Mouse (Mus musculus) stomach, embryonic 16.5 days (tissue): ENCODE measurements around the gene Specc1. TPM values are rescaled to one million over a fixed set of nuclear protein-coding genes. Genes with fewer than 3 reads are reported as not detected.

Source experiments
- ATAC-seq: fragments of 200-750 bp; cut with Nextera tagmentation; 2 replicates; pipeline ENCODE4 v1.8.0; 2017; ENCODE audit warnings: moderate number of reproducible peaks, moderate TSS enrichment; ENCODE audit not compliant: insufficient read depth, low FRiP score
- H3K27ac ChIP-seq: fragments of 300-500 bp; sonication (generic); 2 replicates; pipeline ENCODE4 v1.5.1; 2014; ENCODE audit warnings: low read length
- H3K27me3 ChIP-seq: fragments of 300-500 bp; sonication (generic); 2 replicates; pipeline ENCODE4 v1.6.1; 2014; ENCODE audit warnings: low read length, control low read depth, mixed read lengths; ENCODE audit not compliant: control insufficient read depth, insufficient read depth
- H3K36me3 ChIP-seq: fragments of 300-500 bp; sonication (generic); 2 replicates; pipeline ENCODE4 v1.6.1; 2014; ENCODE audit warnings: low read length; ENCODE audit not compliant: control insufficient read depth, insufficient read depth
- H3K4me1 ChIP-seq: fragments of 300-500 bp; sonication (generic); 2 replicates; pipeline ENCODE4 v1.6.1; 2014; ENCODE audit warnings: low read length, control low read depth, mixed read lengths; ENCODE audit not compliant: control insufficient read depth, insufficient read depth
- H3K4me2 ChIP-seq: fragments of 300-500 bp; sonication (generic); 2 replicates; pipeline ENCODE4 v1.6.1; 2014; ENCODE audit warnings: low read depth, low read length, mixed read lengths
- H3K4me3 ChIP-seq: fragments of 300-500 bp; sonication (generic); replicated peaks from 2 replicates; pipeline ENCODE4 v1.5.1; 2014; ENCODE audit warnings: mild to moderate bottlenecking, low read length
- H3K9ac ChIP-seq: fragments of 300-500 bp; sonication (generic); 2 replicates; pipeline ENCODE4 v1.6.1; 2014; ENCODE audit warnings: low read length
- H3K9me3 ChIP-seq: fragments of 300-500 bp; sonication (generic); replicated peaks from 2 replicates; pipeline ENCODE4 v1.6.1; 2016; ENCODE audit warnings: low read length, control low read depth; ENCODE audit not compliant: control insufficient read depth
- WGBS: fragments of 180-500 bp; shearing (Covaris S2); extraction: QIAGEN DNeasy Blood & Tissue Kit; methylation state at CpG from one replicate; pipeline ENCODE4 v1.1.7; 2014; 5-methylcytosine and 5-hydroxymethylcytosine counted together
- polyA plus RNA-seq: library from polyadenylated mRNA; unstranded; fragments of >200 nt; fragmentation: Nextera tagmentation; extraction: Ambion mirVana; gene quantifications from 2 replicates; pipeline ENCODE4 v1.2.1, GENCODE M21; 2015

Specc1 gene
- polyA plus RNA-seq, 1 experiment from 2014 or later = 7.7 TPM

DNA sequence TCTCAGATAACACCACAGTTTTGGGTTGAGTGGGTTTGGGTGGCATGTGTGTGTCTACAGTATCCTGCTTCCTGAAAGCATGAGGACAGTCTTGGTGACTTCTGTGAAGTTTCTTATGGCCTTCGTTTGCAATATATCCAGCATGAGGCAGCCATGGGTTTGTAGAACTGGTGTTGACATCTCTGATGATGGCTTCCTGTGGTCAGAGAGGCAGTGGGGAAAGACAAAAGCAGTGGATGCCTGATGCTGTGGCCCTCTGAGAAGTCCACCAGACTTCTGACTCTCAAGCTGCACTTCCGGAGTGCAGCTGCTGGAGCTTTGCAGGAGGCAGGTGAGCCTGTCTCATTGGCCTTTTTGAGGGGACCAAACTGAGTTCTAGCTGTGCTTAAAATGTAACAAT lies 60.4 kb downstream of the Specc1 start:
- Histone ChIP-seq H3K36me3 (no peaks in the 10 kb centered on the region), H3K4me2 (no peak overlapping the region), H3K27me3 (no peaks in the 10 kb centered on the region), H3K9ac (no peak overlapping the region), H3K27ac (no peak overlapping the region), H3K4me1 (no peaks in the 10 kb centered on the region), H3K9me3 (no peaks in the 10 kb centered on the region), H3K4me3 (no peak overlapping the region)
- whole genome bisulfite sequencing = 82% methylated on average over 2 of the region's 2 CpGs
- ATAC-seq = no peak

DNA sequence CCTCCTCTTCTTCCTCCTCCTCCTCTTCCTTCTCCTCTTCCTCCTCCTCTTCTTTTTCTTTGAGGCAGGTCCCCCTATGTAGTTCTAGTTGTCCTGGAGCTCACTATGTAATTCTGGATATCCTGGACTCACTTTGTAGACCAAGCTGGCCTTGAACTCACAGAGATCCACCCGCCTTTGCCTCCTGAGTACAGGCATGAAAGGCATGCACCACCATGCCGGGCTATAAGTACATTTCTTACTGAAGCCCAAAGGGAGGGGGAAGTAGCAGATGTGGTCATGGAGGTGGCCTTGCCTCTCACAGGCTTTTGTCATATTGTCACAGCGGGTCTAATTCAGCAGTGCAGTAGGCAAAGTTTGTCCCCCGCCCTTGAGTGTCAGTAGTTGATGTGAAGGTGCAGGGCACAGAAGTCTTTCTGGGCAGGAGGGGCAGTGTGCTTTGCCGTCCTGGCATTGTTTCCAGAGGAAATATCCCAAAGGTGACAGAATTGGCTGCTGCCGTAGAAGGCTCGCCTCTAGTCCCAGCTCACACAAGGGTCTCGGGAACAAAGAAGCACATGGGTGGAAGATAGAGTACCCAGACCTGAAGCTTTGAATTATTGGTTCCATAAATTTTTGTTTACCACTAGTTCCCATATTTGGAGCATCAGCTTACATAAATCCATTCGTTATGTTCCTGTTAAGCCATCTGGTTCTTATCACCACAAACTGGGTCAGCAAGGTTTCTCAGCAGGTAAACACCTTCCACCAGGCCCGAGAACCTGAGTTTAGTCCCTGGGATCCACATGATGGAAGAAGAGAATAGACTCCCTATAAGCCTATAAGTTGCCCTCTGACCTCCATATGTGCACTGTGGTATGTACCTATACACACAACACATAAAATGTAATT lies 62.0 kb downstream of the Specc1 start:
- WGBS = 64% methylated on average over 10 of the region's 10 CpGs
- ATAC-seq = no peak
- no peak overlapping the region for H3K4me2 ChIP-seq

DNA sequence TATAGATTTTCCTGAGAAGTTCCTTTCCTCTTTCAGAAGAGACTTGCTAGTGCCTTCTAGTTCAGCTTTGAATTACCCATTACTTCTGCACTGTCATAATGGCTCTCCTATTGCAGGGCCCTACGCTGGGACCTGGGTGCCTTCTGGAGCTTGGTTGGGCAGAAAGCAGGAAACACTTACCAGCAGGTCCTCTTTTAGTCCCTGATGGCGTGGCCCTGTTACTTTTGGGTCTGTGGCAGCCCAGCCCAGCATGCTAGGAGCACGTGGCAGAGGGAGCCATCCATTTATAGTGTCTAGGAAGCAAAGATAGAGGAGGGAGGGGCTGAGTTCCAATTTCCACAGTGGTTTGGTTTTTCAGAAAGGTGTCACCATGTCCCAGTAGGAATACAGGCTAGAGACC lies 63.3 kb downstream of the Specc1 start:
- Histone ChIP-seq H3K4me1 (no peaks in the 10 kb centered on the region), H3K9ac (no peak overlapping the region), H3K27me3 (no peaks in the 10 kb centered on the region), H3K4me3 (no peak overlapping the region), H3K36me3 (no peaks in the 10 kb centered on the region), H3K9me3 (no peaks in the 10 kb centered on the region), H3K27ac (no peak overlapping the region), H3K4me2 (no peak overlapping the region)
- WGBS = 63% methylated on average over 3 of the region's 3 CpGs
- ATAC-seq = no peak

More for the DNA sequence above, 62.0 kb downstream of the Specc1 start:
- H3K36me3 ChIP-seq = no peaks in the 10 kb centered on the region
- H3K27me3 ChIP-seq = no peaks in the 10 kb centered on the region
- H3K9me3 ChIP-seq = no peaks in the 10 kb centered on the region
- no peak overlapping the region for H3K4me3 ChIP-seq
- no peak overlapping the region for H3K9ac ChIP-seq
- H3K27ac ChIP-seq = no peak overlapping the region
- H3K4me1 ChIP-seq = no peaks in the 10 kb centered on the region

DNA sequence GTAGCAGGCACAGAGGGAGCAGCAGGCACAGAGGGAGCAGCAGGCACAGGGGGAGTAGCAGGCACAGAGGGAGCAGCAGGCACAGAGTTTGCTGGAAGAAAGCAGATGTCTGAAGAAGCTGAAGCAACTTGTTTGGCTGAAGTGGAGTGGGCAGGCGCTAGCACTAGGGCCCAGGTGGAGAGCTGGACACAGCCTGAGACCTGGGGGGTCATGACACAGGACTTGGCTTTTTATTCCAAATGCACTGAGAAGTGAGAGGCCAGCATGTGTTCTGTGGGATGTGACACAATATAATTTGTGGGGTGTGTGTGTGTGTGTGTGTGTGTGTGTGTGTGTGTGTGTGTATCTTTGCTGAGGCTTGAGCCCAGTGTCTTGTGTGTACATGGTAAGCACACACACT lies 64.3 kb downstream of the Specc1 start:
- H3K9ac ChIP-seq = no peak overlapping the region

DNA sequence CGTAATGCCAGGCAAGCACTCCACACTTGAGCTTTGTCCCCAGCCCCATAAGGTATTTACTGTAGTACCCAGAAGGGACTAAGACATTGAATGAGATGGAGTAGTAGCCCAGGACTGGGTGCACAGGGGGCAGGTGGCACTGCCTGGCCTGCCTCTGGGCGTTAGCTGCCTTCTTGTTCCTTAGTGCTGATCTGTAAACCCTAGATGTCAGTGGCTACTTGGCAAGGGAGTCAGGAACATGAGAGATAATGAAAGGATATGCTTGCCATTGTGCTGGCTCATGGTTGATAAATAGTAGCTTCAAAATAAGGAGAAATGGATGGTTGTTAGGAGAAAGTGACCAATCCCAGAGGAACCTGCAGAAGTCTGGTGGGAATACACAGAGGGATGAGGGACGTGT lies 65.5 kb downstream of the Specc1 start:
- Histone ChIP-seq H3K4me2 (no peak overlapping the region), H3K4me1 (no peaks in the 10 kb centered on the region), H3K9me3 (no peaks in the 10 kb centered on the region), H3K9ac (no peak overlapping the region), H3K27me3 (no peaks in the 10 kb centered on the region), H3K27ac (no peak overlapping the region), H3K4me3 (no peak overlapping the region), H3K36me3 (no peaks in the 10 kb centered on the region)
- no peak for ATAC-seq
- WGBS = 85% methylated on average over 3 of the region's 3 CpGs

More for the DNA sequence above, 64.3 kb downstream of the Specc1 start:
- no peak for ATAC-seq
- H3K36me3 ChIP-seq = no peaks in the 10 kb centered on the region
- H3K4me1 ChIP-seq = no peaks in the 10 kb centered on the region
- no peak overlapping the region for H3K4me3 ChIP-seq
- 69% methylated on average over 1 of the region's 1 CpGs for WGBS
- H3K27ac ChIP-seq = no peak overlapping the region
- H3K27me3 ChIP-seq = no peaks in the 10 kb centered on the region
- no peaks in the 10 kb centered on the region for H3K9me3 ChIP-seq
- no peak overlapping the region for H3K4me2 ChIP-seq

DNA sequence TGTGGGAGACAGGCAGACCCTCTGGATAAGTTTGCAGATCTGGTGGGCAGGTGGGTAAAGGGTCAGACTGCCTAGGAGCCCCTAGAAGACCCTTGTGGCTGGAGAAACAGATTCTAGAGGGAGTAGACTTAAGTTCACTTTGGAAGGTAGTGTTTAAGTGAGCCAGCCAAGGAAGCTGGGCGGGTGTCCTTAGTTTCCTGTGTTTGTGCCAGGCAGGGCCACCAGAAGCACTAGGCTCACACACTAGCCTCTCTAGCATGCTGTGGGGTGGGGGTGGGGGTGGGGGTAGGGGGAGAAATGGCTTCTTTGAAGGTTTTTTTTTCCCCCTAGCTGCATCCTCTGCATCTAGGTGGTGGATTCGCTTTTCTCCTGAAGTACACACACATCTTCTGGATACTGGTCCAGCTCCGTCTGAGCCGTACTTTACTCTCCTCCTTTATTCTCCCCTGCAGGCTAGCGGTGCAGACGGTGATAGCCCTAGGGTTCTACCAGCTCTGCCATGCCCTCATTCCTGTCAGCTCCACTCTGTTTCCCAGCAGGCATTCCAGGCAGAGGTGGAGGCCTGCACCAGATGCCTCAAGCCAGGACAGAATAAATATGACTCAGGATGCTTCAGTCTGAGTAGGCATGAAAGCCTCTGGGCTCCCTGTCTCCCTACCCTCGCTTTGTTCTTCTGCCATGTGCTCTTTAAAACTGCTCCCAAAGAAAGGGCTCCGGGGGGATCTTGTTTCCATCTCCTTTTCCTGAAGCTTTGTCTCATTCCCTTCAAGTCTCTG lies 66.3 kb downstream of the Specc1 start:
- Histone ChIP-seq H3K27me3 (no peaks in the 10 kb centered on the region), H3K4me2 (no peak overlapping the region), H3K36me3 (no peaks in the 10 kb centered on the region), H3K9me3 (no peaks in the 10 kb centered on the region), H3K27ac (no peak overlapping the region), H3K4me1 (no peaks in the 10 kb centered on the region), H3K9ac (no peak overlapping the region), H3K4me3 (no peak overlapping the region)
- WGBS = 81% methylated on average over 8 of the region's 8 CpGs
- no peak for ATAC-seq

DNA sequence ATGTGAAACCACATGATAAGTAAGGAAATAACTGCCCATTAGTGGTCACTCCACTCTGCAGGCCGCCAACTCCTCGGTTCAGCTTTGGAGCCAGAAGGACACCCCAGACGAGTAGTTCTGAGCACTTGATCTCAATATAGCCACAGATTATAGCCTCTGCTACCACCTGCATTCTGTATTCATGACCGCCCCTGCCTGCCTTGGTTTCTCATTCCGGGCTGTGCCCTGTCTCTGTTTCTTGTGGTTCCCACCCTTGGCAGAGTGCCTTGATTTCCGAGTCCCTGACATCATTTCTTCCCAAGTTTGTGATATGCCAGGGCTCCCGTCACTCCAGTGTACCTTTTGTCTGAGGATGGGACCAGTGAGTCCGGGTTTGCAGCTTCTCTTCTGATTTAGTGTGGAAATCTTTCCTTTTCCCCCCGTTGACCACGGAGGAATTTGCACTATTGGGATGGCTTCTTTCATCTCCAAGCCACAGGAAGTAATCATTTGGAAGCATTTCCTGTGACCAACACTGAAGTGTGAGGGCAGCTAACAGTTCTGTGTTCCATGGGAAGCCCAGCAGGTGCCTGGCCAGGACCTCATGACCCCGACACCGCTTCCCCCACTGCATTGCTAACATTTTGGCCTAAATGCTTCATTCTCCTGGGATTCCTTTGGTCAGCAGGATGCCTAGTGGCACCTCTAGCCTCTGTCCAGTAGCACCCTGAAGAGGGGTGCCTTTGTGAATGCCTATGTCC lies 67.1 kb downstream of the Specc1 start:
- Histone ChIP-seq H3K4me2 (no peak overlapping the region), H3K9me3 (no peaks in the 10 kb centered on the region), H3K9ac (no peak overlapping the region), H3K27me3 (no peaks in the 10 kb centered on the region), H3K36me3 (no peaks in the 10 kb centered on the region), H3K27ac (peak overlapping the region; percentile 18; the same call in 1 of the 2 replicates), H3K4me1 (no peaks in the 10 kb centered on the region), H3K4me3 (no peak overlapping the region)
- 81% methylated on average over 12 of the region's 12 CpGs for WGBS
- ATAC-seq = no peak

DNA sequence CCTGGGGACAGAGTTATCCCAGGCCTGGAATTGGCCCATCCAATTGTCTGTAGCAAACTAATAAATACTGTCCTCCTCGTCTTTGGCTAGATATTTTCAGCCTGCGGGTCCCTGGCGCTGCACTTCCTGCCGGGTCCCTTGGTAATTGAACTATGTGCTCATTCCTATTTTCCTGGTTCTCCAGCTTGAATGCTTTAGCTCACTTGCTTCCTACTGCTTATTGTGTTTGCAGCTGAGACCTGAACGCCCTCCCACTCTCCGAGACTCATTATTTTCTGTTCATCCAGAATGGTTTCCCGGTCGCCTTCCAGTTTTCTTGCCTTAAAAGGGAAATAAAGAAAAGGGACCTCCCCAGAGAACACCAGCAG lies 67.7 kb downstream of the Specc1 start:
- peak overlapping the region; percentile 25; the same call in 1 of the 2 replicates for H3K27ac ChIP-seq
- H3K36me3 ChIP-seq = no peaks in the 10 kb centered on the region
- no peaks in the 10 kb centered on the region for H3K4me1 ChIP-seq
- ATAC-seq = no peak
- WGBS = 60% methylated on average over 8 of the region's 8 CpGs
- H3K4me2 ChIP-seq = no peak overlapping the region
- no peak overlapping the region for H3K4me3 ChIP-seq
- no peaks in the 10 kb centered on the region for H3K9me3 ChIP-seq
- H3K9ac ChIP-seq = no peak overlapping the region
- no peaks in the 10 kb centered on the region for H3K27me3 ChIP-seq

DNA sequence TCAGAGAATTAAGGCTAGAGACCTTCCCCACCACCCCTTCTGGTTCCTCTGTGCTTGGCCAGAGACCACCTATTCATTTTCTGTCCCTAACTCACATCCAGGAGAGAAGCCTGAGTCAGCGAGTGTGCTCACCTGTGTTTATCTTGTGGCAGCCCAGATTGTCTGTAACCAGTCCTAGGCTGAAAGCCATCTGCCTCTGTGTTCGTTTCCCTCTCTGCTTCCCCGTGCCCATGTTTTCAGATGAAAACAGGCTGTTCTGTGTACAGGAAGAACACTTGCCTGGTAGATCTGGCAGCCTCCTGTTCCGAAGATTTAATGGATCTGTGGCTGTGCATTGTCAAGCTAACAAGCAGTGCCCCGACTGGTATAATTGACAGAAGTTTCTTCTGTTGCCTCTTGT lies 68.4 kb downstream of the Specc1 start:
- ATAC-seq = no peak
- 35% methylated on average over 5 of the region's 5 CpGs for WGBS
- Histone ChIP-seq H3K4me2 (no peak overlapping the region), H3K4me3 (no peak overlapping the region), H3K27ac (no peak overlapping the region), H3K27me3 (no peaks in the 10 kb centered on the region), H3K36me3 (no peaks in the 10 kb centered on the region), H3K9me3 (no peaks in the 10 kb centered on the region), H3K4me1 (no peaks in the 10 kb centered on the region), H3K9ac (no peak overlapping the region)
